Mouse (Mus musculus) ZHBTc4 (cell line): ENCODE data around the gene Itga9.
A peak's percentile ranks its signal among the peaks of the same experiment; 100 is the strongest.

Experiments used
- DNase-seq: peaks from one replicate; pipeline ENCODE4 v3.0.0-alpha.2; 2011; ENCODE audit warnings: low read depth, low spot score

Itga9 gene

GRCm38 (mm10) chr9:118818508-118818907, 212.0 kb downstream of the Itga9 start:
- DNase-seq, result no peak

- peak; percentile 62 for DNase-seq
These were observed 215.0 kb downstream of the Itga9 start for GRCm38 (mm10) chr9:118821220-118822185.

GRCm38 (mm10) chr9:118822186-118822555, 215.7 kb downstream of the Itga9 start:
- no peak for DNase-seq

- no peak for DNase-seq
These were observed 216.1 kb downstream of the Itga9 start for GRCm38 (mm10) chr9:118822581-118822980.

- DNase-seq, result no peak
These were observed 224.6 kb downstream of the Itga9 start for GRCm38 (mm10) chr9:118831080-118831479.

- DNase-seq, result no peak
These were observed 226.0 kb downstream of the Itga9 start for GRCm38 (mm10) chr9:118832533-118832932.

- DNase-seq, result no peak
These were observed 226.9 kb downstream of the Itga9 start for GRCm38 (mm10) chr9:118833413-118833812.

GRCm38 (mm10) chr9:118838910-118839667, 232.6 kb downstream of the Itga9 start:
- no peak for DNase-seq

GRCm38 (mm10) chr9:118841247-118841646, 234.8 kb downstream of the Itga9 start:
- no peak for DNase-seq

- no peak for DNase-seq
These were observed 235.5 kb downstream of the Itga9 start for GRCm38 (mm10) chr9:118841907-118842432.

- no peak for DNase-seq
These were observed 237.2 kb downstream of the Itga9 start for GRCm38 (mm10) chr9:118843711-118844110.

- DNase-seq, result no peak
These were observed 238.5 kb downstream of the Itga9 start for GRCm38 (mm10) chr9:118845003-118845402.

GRCm38 (mm10) chr9:118846766-118847165, 240.3 kb downstream of the Itga9 start:
- no peak for DNase-seq

GRCm38 (mm10) chr9:118856665-118857064, 250.2 kb downstream of the Itga9 start:
- no peak for DNase-seq

- DNase-seq, result no peak
These were observed 254.2 kb downstream of the Itga9 start for GRCm38 (mm10) chr9:118860613-118861141.

- DNase-seq, result peak; percentile 66
These were observed 255.7 kb downstream of the Itga9 start for GRCm38 (mm10) chr9:118862214-118862613.

GRCm38 (mm10) chr9:118862852-118863260, 256.4 kb downstream of the Itga9 start:
- DNase-seq, result peak; percentile 57

GRCm38 (mm10) chr9:118863528-118863927, 257.0 kb downstream of the Itga9 start:
- DNase-seq, result peak; percentile 86

- no peak for DNase-seq
These were observed 260.5 kb downstream of the Itga9 start for GRCm38 (mm10) chr9:118866949-118867348.

- DNase-seq, result no peak
These were observed 261.4 kb downstream of the Itga9 start for GRCm38 (mm10) chr9:118867851-118868250.

- DNase-seq, result peak; percentile 78
These were observed 264.6 kb downstream of the Itga9 start for GRCm38 (mm10) chr9:118871089-118871488.

GRCm38 (mm10) chr9:118873031-118873430, 266.5 kb downstream of the Itga9 start:
- DNase-seq, result no peak
